Mouse (Mus musculus): Measurements from ENCODE around the gene Olig1. TPM values are rescaled to one million over a fixed set of nuclear protein-coding genes. Genes with fewer than 3 reads are reported as not detected.

The Olig1 gene
- 0.13 TPM in 1 of 2 replicates, not detected in the other for polyA plus RNA-seq (2015; fragmentation: Nextera tagmentation; extraction: Ambion mirVana)

GRCm38 (mm10) chr16:91269468-91270211, at the start of gene Olig1:
Gene Olig1, plus strand, starts transcription at chr16:91269772.
- no peaks in the 10 kb centered on the region for H3K9me3 ChIP-seq
- peak within 1 kb of the TSS; percentile 79 for H3K4me2 ChIP-seq (replicated peaks)
- ATAC-seq = peak; percentile 88
- H3K4me3 ChIP-seq (replicated peaks) = peak within 1 kb of the TSS; percentile 41
- H3K27ac ChIP-seq = no peak within 1 kb of the TSS
- under 1% methylated on average over 64 of the region's 64 CpGs for WGBS
- peaks cover 84% of the 10 kb centered on the region for H3K27me3 ChIP-seq (replicated peaks)
- H3K36me3 ChIP-seq = no peaks in the 10 kb centered on the region
- H3K9ac ChIP-seq = no peak within 1 kb of the TSS
- H3K4me1 ChIP-seq (replicated peaks) = peaks cover 15% of the 10 kb centered on the region

- no peak overlapping the region for H3K9ac ChIP-seq
- H3K4me3 ChIP-seq (replicated peaks) = 0 out of 2 replicates have a peak overlapping the region, but pooled peaks have one; percentile 2
- H3K4me1 ChIP-seq (replicated peaks) = peaks cover 17% of the 10 kb centered on the region
- H3K4me2 ChIP-seq (replicated peaks) = 0 out of 2 replicates have a peak overlapping the region, but pooled peaks have one; percentile 9
- H3K36me3 ChIP-seq = no peaks in the 10 kb centered on the region
- H3K9me3 ChIP-seq = no peaks in the 10 kb centered on the region
- under 1% methylated on average over 25 of the region's 25 CpGs for WGBS
- ATAC-seq = no peak
- H3K27ac ChIP-seq = no peak overlapping the region
- peaks cover 98% of the 10 kb centered on the region for H3K27me3 ChIP-seq (replicated peaks)
These were observed 47.4 kb upstream of the Olig1 start for GRCm38 (mm10) chr16:91222171-91222642.

- Histone ChIP-seq H3K4me3 (replicated peaks) (0 out of 2 replicates have a peak overlapping the region, but pooled peaks have one; percentile 2), H3K4me2 (replicated peaks) (0 out of 2 replicates have a peak overlapping the region, but pooled peaks have one; percentile 9)
- under 1% methylated on average over 27 of the region's 27 CpGs for WGBS
These were observed 46.8 kb upstream of the Olig1 start for GRCm38 (mm10) chr16:91222643-91223271.

GRCm38 (mm10) chr16:91223327-91224067, 46.1 kb upstream of the Olig1 start:
- no peaks in the 10 kb centered on the region for H3K36me3 ChIP-seq
- H3K9me3 ChIP-seq = no peaks in the 10 kb centered on the region
- ATAC-seq = no peak
- no peak overlapping the region for H3K9ac ChIP-seq
- no peak overlapping the region; the same call in 1 of the 2 replicates for H3K4me2 ChIP-seq (replicated peaks)
- no peak overlapping the region for H3K27ac ChIP-seq
- WGBS = 3% methylated on average over 35 of the region's 35 CpGs
- H3K4me3 ChIP-seq (replicated peaks) = no peak overlapping the region
- H3K4me1 ChIP-seq (replicated peaks) = peaks cover 18% of the 10 kb centered on the region
- H3K27me3 ChIP-seq (replicated peaks) = peaks cover 100% of the 10 kb centered on the region

More at GRCm38 (mm10) chr16:91222643-91223271, 46.8 kb upstream of the Olig1 start:
- H3K4me1 ChIP-seq (replicated peaks) = peaks cover 18% of the 10 kb centered on the region
- ATAC-seq = no peak
- H3K27me3 ChIP-seq (replicated peaks) = peaks cover 99% of the 10 kb centered on the region
- no peak overlapping the region for H3K9ac ChIP-seq
- H3K27ac ChIP-seq = no peak overlapping the region
- no peaks in the 10 kb centered on the region for H3K36me3 ChIP-seq
- H3K9me3 ChIP-seq = no peaks in the 10 kb centered on the region

GRCm38 (mm10) chr16:91224068-91224402, 45.5 kb upstream of the Olig1 start:
- H3K36me3 ChIP-seq = no peaks in the 10 kb centered on the region
- WGBS = 9% methylated on average over 10 of the region's 10 CpGs
- no peak for ATAC-seq
- no peak overlapping the region for H3K9ac ChIP-seq
- H3K4me2 ChIP-seq (replicated peaks) = no peak overlapping the region
- no peak overlapping the region for H3K27ac ChIP-seq
- H3K27me3 ChIP-seq (replicated peaks) = peaks cover 100% of the 10 kb centered on the region
- peaks cover 18% of the 10 kb centered on the region for H3K4me1 ChIP-seq (replicated peaks)
- H3K9me3 ChIP-seq = no peaks in the 10 kb centered on the region
- H3K4me3 ChIP-seq (replicated peaks) = no peak overlapping the region

- H3K9ac ChIP-seq = no peak overlapping the region
- WGBS = under 1% methylated on average over 26 of the region's 26 CpGs
- H3K36me3 ChIP-seq = no peaks in the 10 kb centered on the region
- H3K4me3 ChIP-seq (replicated peaks) = peak overlapping the region; percentile 22
- no peak overlapping the region for H3K27ac ChIP-seq
- ATAC-seq = no peak
- no peaks in the 10 kb centered on the region for H3K9me3 ChIP-seq
- peak overlapping the region; percentile 58 for H3K4me2 ChIP-seq (replicated peaks)
- H3K27me3 ChIP-seq (replicated peaks) = peaks cover 100% of the 10 kb centered on the region
- peaks cover 18% of the 10 kb centered on the region for H3K4me1 ChIP-seq (replicated peaks)
These were observed 44.9 kb upstream of the Olig1 start for GRCm38 (mm10) chr16:91224481-91225232.

- H3K36me3 ChIP-seq = no peaks in the 10 kb centered on the region
- no peaks in the 10 kb centered on the region for H3K9me3 ChIP-seq
- peaks cover 99% of the 10 kb centered on the region for H3K27me3 ChIP-seq (replicated peaks)
- peak within 1 kb of the TSS; percentile 22 for H3K4me3 ChIP-seq (replicated peaks)
- peaks cover 18% of the 10 kb centered on the region for H3K4me1 ChIP-seq (replicated peaks)
- ATAC-seq = peak; percentile 45; the same call in 1 of the 2 replicates
- WGBS = under 1% methylated on average over 53 of the region's 53 CpGs
- no peak within 1 kb of the TSS for H3K9ac ChIP-seq
- H3K4me2 ChIP-seq (replicated peaks) = peak within 1 kb of the TSS; percentile 58
- no peak within 1 kb of the TSS for H3K27ac ChIP-seq
These were observed 44.1 kb upstream of the Olig1 start, which contains the start of gene Olig2 for GRCm38 (mm10) chr16:91225233-91226037. Gene Olig2, plus strand, starts transcription at chr16:91225457.

- Histone ChIP-seq H3K27me3 (replicated peaks) (peaks cover 98% of the 10 kb centered on the region), H3K4me2 (replicated peaks) (peak overlapping the region; percentile 33), H3K4me1 (replicated peaks) (peaks cover 18% of the 10 kb centered on the region), H3K9ac (no peak overlapping the region), H3K27ac (no peak overlapping the region), H3K36me3 (no peaks in the 10 kb centered on the region), H3K4me3 (replicated peaks) (peak overlapping the region; percentile 11; the same call in 1 of the 2 replicates), H3K9me3 (no peaks in the 10 kb centered on the region)
- WGBS = 1% methylated on average over 60 of the region's 60 CpGs
- no peak for ATAC-seq
These were observed 43.3 kb upstream of the Olig1 start for GRCm38 (mm10) chr16:91226038-91226882.

- ATAC-seq = no peak
- WGBS = under 1% methylated on average over 84 of the region's 85 CpGs
- Histone ChIP-seq H3K27ac (no peak overlapping the region), H3K9ac (no peak overlapping the region), H3K9me3 (no peaks in the 10 kb centered on the region), H3K4me3 (replicated peaks) (peak overlapping the region; percentile 11), H3K36me3 (no peaks in the 10 kb centered on the region), H3K4me1 (replicated peaks) (peaks cover 18% of the 10 kb centered on the region), H3K27me3 (replicated peaks) (peaks cover 98% of the 10 kb centered on the region), H3K4me2 (replicated peaks) (peak overlapping the region; percentile 33)
These were observed 42.5 kb upstream of the Olig1 start for GRCm38 (mm10) chr16:91226883-91227759.

- Histone ChIP-seq H3K4me1 (replicated peaks) (peaks cover 18% of the 10 kb centered on the region), H3K9me3 (no peaks in the 10 kb centered on the region), H3K27me3 (replicated peaks) (peaks cover 98% of the 10 kb centered on the region), H3K4me3 (replicated peaks) (no peak overlapping the region), H3K36me3 (no peaks in the 10 kb centered on the region), H3K9ac (no peak overlapping the region), H3K4me2 (replicated peaks) (no peak overlapping the region), H3K27ac (no peak overlapping the region)
- ATAC-seq = no peak
- under 1% methylated on average over 6 of the region's 6 CpGs for WGBS
These were observed 41.9 kb upstream of the Olig1 start for GRCm38 (mm10) chr16:91227760-91228043.

All from intestine, embryonic 15.5 days (tissue).